Comparison of ENCODE assay signal across 21 mouse cellular contexts in the genomic region with DNA sequence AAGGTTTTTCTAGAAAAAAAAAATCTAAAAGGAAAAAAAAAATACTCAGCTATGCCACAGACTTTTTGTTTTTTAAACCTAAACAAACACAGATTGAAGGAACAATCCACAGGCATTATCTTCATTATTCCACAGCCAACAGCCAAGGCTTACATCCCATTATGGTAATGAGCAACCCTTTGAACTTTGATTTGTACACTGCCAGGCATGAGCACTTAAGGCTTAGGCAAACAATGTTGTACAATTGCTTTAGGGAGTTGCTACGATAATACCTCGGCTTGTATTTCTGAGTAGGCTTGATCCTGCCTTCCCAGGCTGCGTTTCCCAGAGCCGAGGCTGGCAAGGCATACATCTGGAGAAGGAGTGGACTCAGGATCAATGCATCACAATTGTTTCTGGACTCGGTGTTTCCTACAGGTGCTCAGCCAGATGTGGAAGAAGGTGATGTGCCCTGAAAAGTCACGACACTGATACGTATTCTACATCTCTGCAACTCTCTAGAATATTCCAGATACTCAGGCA.
DNase-seq lines count a peak whose midpoint lies in the region; ATAC-seq and TF ChIP-seq lines count a peak whose summit lies in the region.
"Had no signal": no experiment of that assay in that cellular context is flagged by ENCODE, and none has a peak within 500 bp of the region (broad histone marks: within the 10 kb centered on the region; RNA-seq: fewer than 3 reads in every experiment).

No protein-coding gene starts in this region.

- no peak overlapping the region for H3K27ac ChIP-seq in kidney, adult 2 months (ENCODE audit: insufficient read depth, low read depth, low read length)
- H3K27ac ChIP-seq in kidney, embryonic 16.5 days (ENCODE audit: low read length) = no peak overlapping the region
- H3K27ac ChIP-seq in forebrain, embryonic 13.5 days = no peak overlapping the region
- no peak overlapping the region for H3K27ac ChIP-seq in intestine, embryonic 15.5 days
- H3K27ac ChIP-seq in stomach, embryonic 15.5 days = no peak overlapping the region
- H3K27ac ChIP-seq: heart, embryonic 13.5 days; hindbrain, embryonic 15.5 days had no signal

- no peak overlapping the region for H3K4me3 ChIP-seq in kidney, adult 2 months (ENCODE audit: insufficient read depth, low read depth, low read length)
- H3K4me3 ChIP-seq in kidney, embryonic 16.5 days (ENCODE audit: low read length) = no peak overlapping the region
- H3K4me3 ChIP-seq in forebrain, embryonic 13.5 days = no peak overlapping the region
- no peak overlapping the region for H3K4me3 ChIP-seq in intestine, embryonic 15.5 days (replicated peaks)
- H3K4me3 ChIP-seq in stomach, embryonic 15.5 days (replicated peaks) = no peak overlapping the region
- H3K4me3 ChIP-seq: heart, embryonic 13.5 days; hindbrain, embryonic 15.5 days had no signal

- H3K4me2 ChIP-seq in kidney, embryonic 16.5 days (replicated peaks; ENCODE audit: low read depth, low read length) = no peak overlapping the region
- H3K4me2 ChIP-seq in forebrain, embryonic 13.5 days = no peak overlapping the region
- H3K4me2 ChIP-seq in intestine, embryonic 15.5 days (replicated peaks) = no peak overlapping the region
- no peak overlapping the region for H3K4me2 ChIP-seq in stomach, embryonic 15.5 days
- H3K4me2 ChIP-seq: heart, embryonic 13.5 days; hindbrain, embryonic 15.5 days; liver, embryonic 11.5 days; lung, embryonic 14.5 days had no signal

- H3K27me3 ChIP-seq in kidney, adult 2 months (replicated peaks; ENCODE audit: control insufficient read depth, insufficient read depth, low read length) = no peaks in the 10 kb centered on the region
- no peaks in the 10 kb centered on the region for H3K27me3 ChIP-seq in kidney, embryonic 16.5 days (ENCODE audit: insufficient read depth, low read length)
- no peaks in the 10 kb centered on the region for H3K27me3 ChIP-seq in forebrain, embryonic 13.5 days
- H3K27me3 ChIP-seq in intestine, embryonic 15.5 days (replicated peaks) = no peaks in the 10 kb centered on the region
- no peaks in the 10 kb centered on the region for H3K27me3 ChIP-seq in stomach, embryonic 15.5 days (replicated peaks)
- H3K27me3 ChIP-seq: heart, embryonic 13.5 days; hindbrain, embryonic 15.5 days had no signal

- H3K36me3 ChIP-seq in kidney, adult 2 months (ENCODE audit: control insufficient read depth, insufficient read depth, low read length) = no peaks in the 10 kb centered on the region
- H3K36me3 ChIP-seq in kidney, embryonic 16.5 days (ENCODE audit: insufficient read depth, low read length) = no peaks in the 10 kb centered on the region
- H3K36me3 ChIP-seq in forebrain, embryonic 13.5 days (ENCODE audit: poor library complexity, severe bottlenecking) = no peaks in the 10 kb centered on the region
- H3K36me3 ChIP-seq in intestine, embryonic 15.5 days = no peaks in the 10 kb centered on the region
- no peaks in the 10 kb centered on the region for H3K36me3 ChIP-seq in stomach, embryonic 15.5 days
- H3K36me3 ChIP-seq: heart, embryonic 13.5 days; hindbrain, embryonic 15.5 days had no signal

- H3K9me3 ChIP-seq in kidney, embryonic 16.5 days (ENCODE audit: low read length) = no peaks in the 10 kb centered on the region
- no peaks in the 10 kb centered on the region for H3K9me3 ChIP-seq in forebrain, embryonic 13.5 days (replicated peaks)
- no peaks in the 10 kb centered on the region for H3K9me3 ChIP-seq in intestine, embryonic 15.5 days
- H3K9me3 ChIP-seq in stomach, embryonic 15.5 days = no peaks in the 10 kb centered on the region
- H3K9me3 ChIP-seq: heart, embryonic 13.5 days; hindbrain, embryonic 15.5 days had no signal

- 0 out of 2 replicates have a peak, but pooled peaks cover 3% of the 10 kb centered on the region for H3K4me1 ChIP-seq in kidney, adult 2 months (ENCODE audit: control insufficient read depth, insufficient read depth, low read length)
- H3K4me1 ChIP-seq in kidney, embryonic 16.5 days (ENCODE audit: insufficient read depth, low read length) = no peaks in the 10 kb centered on the region
- H3K4me1 ChIP-seq in forebrain, embryonic 13.5 days = peaks cover 6% of the 10 kb centered on the region; the same call in 1 of the 2 replicates
- no peaks in the 10 kb centered on the region for H3K4me1 ChIP-seq in intestine, embryonic 15.5 days (replicated peaks)
- no peaks in the 10 kb centered on the region for H3K4me1 ChIP-seq in stomach, embryonic 15.5 days
- H3K4me1 ChIP-seq: heart, embryonic 13.5 days; hindbrain, embryonic 15.5 days had no signal

- no peak for ATAC-seq in kidney, embryonic 16.5 days (ENCODE audit: low FRiP score, low TSS enrichment)
- ATAC-seq in forebrain, embryonic 13.5 days = peak; percentile 68
- ATAC-seq in intestine, embryonic 15.5 days = peak; percentile 88
- ATAC-seq in stomach, embryonic 15.5 days (ENCODE audit: insufficient read depth, low FRiP score, low read depth) = peak; percentile 75; the same call in 1 of the 2 replicates

- peak; percentile 23 for DNase-seq in kidney, adult 2 months
- no peak for DNase-seq in urinary bladder, postnatal 14 days (ENCODE audit: low spot score)
- no peak for DNase-seq in thymus, postnatal 10 days (ENCODE audit: low spot score in 2 of 2)
- DNase-seq in adrenal gland, postnatal 10 days = no peak
- DNase-seq: adrenal gland, adult 2 months; cerebellum, adult 9-10 months; heart, adult 18-20 months; kidney, adult 8-10 months; kidney, postnatal 4 days; lung, embryonic 14.5 days; lung, postnatal 36 days; right cerebral cortex, postnatal 14 days; spleen, adult 18-20 months; thymus, postnatal 25 days had no signal

- TF ChIP-seq POLR2A in kidney, adult 2 months (IDR thresholded peaks at IDR 0.05; ENCODE audit: low read depth, low read length) = no peak

- 47% methylated on average over 7 of the region's 7 CpGs for WGBS in kidney, adult 2 months
- WGBS in kidney, embryonic 16.5 days = 63% methylated on average over 7 of the region's 7 CpGs
- 35% methylated on average over 7 of the region's 7 CpGs for WGBS in forebrain, embryonic 13.5 days
- WGBS in intestine, embryonic 15.5 days = 51% methylated on average over 7 of the region's 7 CpGs
- WGBS in stomach, embryonic 15.5 days = 61% methylated on average over 7 of the region's 7 CpGs

- TF ChIP-seq CTCF in kidney, adult 2 months (conservative IDR thresholded peaks at IDR 0.05; ENCODE audit: insufficient read depth, insufficient read length, low read depth, low read length) = no peak

- no peak overlapping the region for H3K9ac ChIP-seq in kidney, embryonic 16.5 days (replicated peaks; ENCODE audit: low read length)
- no peak overlapping the region for H3K9ac ChIP-seq in forebrain, embryonic 13.5 days
- H3K9ac ChIP-seq in intestine, embryonic 15.5 days = no peak overlapping the region
- H3K9ac ChIP-seq in stomach, embryonic 15.5 days = no peak overlapping the region
- H3K9ac ChIP-seq: heart, embryonic 13.5 days; hindbrain, embryonic 15.5 days; lung, embryonic 14.5 days had no signal
